Comparison of ENCODE assay signal across 26 mouse cellular contexts in the genomic region with DNA sequence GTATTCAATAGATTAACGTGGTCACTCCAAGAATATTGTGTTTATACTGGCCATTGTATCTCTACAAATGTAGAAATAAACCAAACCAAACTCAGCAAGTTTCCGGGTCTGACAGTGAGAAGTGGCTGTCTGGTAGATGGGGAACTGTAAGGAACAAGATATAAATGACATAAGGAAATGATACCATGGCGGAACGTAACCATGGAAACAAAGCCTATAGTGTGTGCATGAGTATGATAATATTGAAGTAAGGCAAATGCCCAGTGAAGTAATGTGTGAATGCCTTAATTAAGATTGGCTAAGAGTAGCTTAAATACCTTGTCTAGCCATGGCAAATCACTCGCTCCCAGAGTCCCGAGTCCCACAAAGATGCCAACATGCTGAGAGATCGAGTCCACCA.
"Had no signal": no experiment of that assay in that cellular context is flagged by ENCODE, and none has a peak within 500 bp of the region (broad histone marks: within the 10 kb centered on the region; RNA-seq: fewer than 3 reads in every experiment).

No protein-coding gene starts in this region.

- H3K9me3 ChIP-seq: heart, embryonic 10.5 days; hindbrain, embryonic 12.5 days; intestine, embryonic 15.5 days; limb, embryonic 10.5 days; limb, embryonic 12.5 days; liver, embryonic 13.5 days had no signal

- H3K4me3 ChIP-seq: heart, embryonic 10.5 days; heart, embryonic 12.5 days; hindbrain, embryonic 10.5 days; hindbrain, embryonic 12.5 days; intestine, embryonic 15.5 days; layer of hippocampus, adult 2 months; left cerebral cortex, adult 2 months; limb, embryonic 10.5 days; limb, embryonic 12.5 days; liver, embryonic 13.5 days had no signal

- ATAC-seq: hindbrain, embryonic 16.5 days; inflammation-experienced regulatory T-cells, adult 6 months; intestine, embryonic 15.5 days; intestine, postnatal 0 days had no signal

- H3K9ac ChIP-seq: heart, embryonic 12.5 days; hindbrain, embryonic 12.5 days; hindbrain, embryonic 14.5 days; intestine, embryonic 15.5 days; limb, embryonic 12.5 days; liver, embryonic 13.5 days had no signal

- DNase-seq: gastrocnemius, postnatal 14 days; gastrocnemius, postnatal 36 days; heart, adult 18-20 months; heart, postnatal 10 days; heart, postnatal 4 days; kidney, adult 18-20 months; kidney, adult 8-10 months; kidney, postnatal 10 days; kidney, postnatal 25 days; kidney, postnatal 4 days; liver; liver, embryonic 13.5 days had no signal

- H3K27ac ChIP-seq: heart, embryonic 10.5 days; hindbrain, embryonic 10.5 days; hindbrain, embryonic 12.5 days; hindbrain, embryonic 14.5 days; intestine, embryonic 15.5 days; layer of hippocampus, adult 2 months; left cerebral cortex, adult 2 months; limb, embryonic 10.5 days; limb, embryonic 12.5 days; liver, embryonic 13.5 days had no signal

- H3K4me1 ChIP-seq: heart, embryonic 10.5 days; heart, embryonic 12.5 days; hindbrain, embryonic 10.5 days; hindbrain, embryonic 12.5 days; intestine, embryonic 15.5 days; limb, embryonic 10.5 days; limb, embryonic 12.5 days; liver, embryonic 13.5 days had no signal

- H3K4me2 ChIP-seq: heart, embryonic 12.5 days; hindbrain, embryonic 12.5 days; hindbrain, embryonic 14.5 days; intestine, embryonic 15.5 days; limb, embryonic 12.5 days; liver, embryonic 11.5 days; liver, embryonic 13.5 days had no signal

- H3K27me3 ChIP-seq: hindbrain, embryonic 12.5 days; intestine, embryonic 15.5 days; limb, embryonic 12.5 days; liver, embryonic 13.5 days had no signal

- H3K36me3 ChIP-seq: heart, embryonic 10.5 days; heart, embryonic 12.5 days; hindbrain, embryonic 10.5 days; hindbrain, embryonic 12.5 days; intestine, embryonic 15.5 days; limb, embryonic 10.5 days; limb, embryonic 12.5 days; liver, embryonic 13.5 days had no signal
